Mouse (Mus musculus): Measurements from ENCODE around the gene Paxbp1.

The Paxbp1 gene

GRCm38 (mm10) chr16:90995498-90995897 is 48.8 kb downstream of the Paxbp1 start:
- no peak for DNase-seq

GRCm38 (mm10) chr16:90995023-90995422 is 49.3 kb downstream of the Paxbp1 start:
- no peak for DNase-seq

- no peak for DNase-seq
Measured at GRCm38 (mm10) chr16:90989162-90989561, 55.2 kb downstream of the Paxbp1 start.

- no peak for DNase-seq
Measured at GRCm38 (mm10) chr16:90988665-90989064, 55.7 kb downstream of the Paxbp1 start.

GRCm38 (mm10) chr16:90988039-90988438 is 56.3 kb downstream of the Paxbp1 start:
- DNase-seq, result no peak

- no peak for DNase-seq
Measured at GRCm38 (mm10) chr16:90971004-90971403, 73.3 kb downstream of the Paxbp1 start.

- no peak for DNase-seq
Measured at GRCm38 (mm10) chr16:90966241-90966640, 78.1 kb downstream of the Paxbp1 start.

DNA sequence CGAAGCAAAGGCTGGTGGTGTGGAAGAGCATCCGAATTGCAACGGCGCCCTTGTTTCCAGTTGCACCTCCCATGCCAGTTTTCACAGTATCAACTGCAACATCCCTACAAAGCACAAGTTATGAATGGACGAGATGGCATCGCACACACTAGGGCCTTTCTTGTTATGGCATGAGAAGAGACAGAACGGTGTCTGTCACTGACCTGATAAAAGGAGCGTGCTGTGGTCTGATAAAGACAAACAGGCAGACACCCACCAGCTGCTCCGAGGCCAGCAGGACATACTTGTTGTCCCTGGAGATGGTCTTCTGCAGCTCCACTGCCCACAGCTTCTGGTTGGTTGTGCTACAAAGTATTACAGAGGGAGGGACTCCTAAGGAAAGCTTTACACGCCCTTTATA is 80.0 kb downstream of the Paxbp1 start:
- DNase-seq, result no peak

All from thymus, postnatal 25 days (tissue).